In the genomic region with DNA sequence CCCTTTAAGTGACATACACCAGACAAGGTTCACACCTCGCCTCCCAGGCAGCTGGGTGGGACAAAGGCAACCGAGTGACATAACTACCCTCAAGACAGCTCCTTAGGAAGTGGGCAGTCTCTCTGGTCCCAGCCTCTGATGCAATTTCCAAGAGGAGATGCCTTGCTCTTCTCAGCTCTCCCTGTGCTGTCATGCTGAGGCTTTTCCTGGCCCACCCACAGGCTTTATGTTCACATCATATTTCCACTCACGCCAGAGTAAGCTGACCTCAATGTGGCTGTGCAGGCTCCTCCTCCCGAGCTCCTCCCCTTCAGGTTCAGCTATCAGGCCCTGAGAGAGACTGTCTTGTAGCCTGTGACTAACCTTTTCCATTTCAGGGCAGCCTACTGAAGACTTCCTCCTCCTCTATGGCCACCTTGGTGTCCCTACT, we compare ENCODE assay signal across 10 mouse cellular contexts. TPM values are rescaled to one million over a fixed set of nuclear protein-coding genes. Genes with fewer than 3 reads are reported as not detected.
A peak's percentile ranks its signal among the peaks of the same experiment; 100 is the strongest.
DNase-seq lines count a peak whose midpoint lies in the region; ATAC-seq lines count a peak whose summit lies in the region.
"Had no signal": no experiment of that assay in that cellular context is flagged by ENCODE, and none has a peak within 500 bp of the region (broad histone marks: within the 10 kb centered on the region; RNA-seq: fewer than 3 reads in every experiment).

No protein-coding gene starts in this region.

- H3K4me1 ChIP-seq in heart, embryonic 16.5 days (ENCODE audit: control insufficient read depth, insufficient read depth, low read length): peaks cover 60% of the 10 kb centered on the region
- peaks cover 65% of the 10 kb centered on the region for H3K4me1 ChIP-seq in neural tube, embryonic 13.5 days (replicated peaks)
- peaks cover 37% of the 10 kb centered on the region for H3K4me1 ChIP-seq in stomach, embryonic 15.5 days

- ATAC-seq in heart, embryonic 16.5 days (replicated peaks; ENCODE audit: extremely low read depth, insufficient read depth, low FRiP score): no peak
- no peak for ATAC-seq in neural tube, embryonic 13.5 days (ENCODE audit: low read depth)
- peak; percentile 49 for ATAC-seq in common myeloid progenitor, adult 5-6 weeks (replicated peaks; ENCODE audit: low read depth, poor library complexity, severe bottlenecking)
- ATAC-seq in stomach, embryonic 15.5 days (ENCODE audit: insufficient read depth, low FRiP score, low read depth): no peak
- ATAC-seq: liver, postnatal 0 days had no signal

- peaks cover 25% of the 10 kb centered on the region for H3K36me3 ChIP-seq in heart, embryonic 16.5 days (ENCODE audit: control insufficient read depth, insufficient read depth)
- peaks cover 36% of the 10 kb centered on the region for H3K36me3 ChIP-seq in neural tube, embryonic 13.5 days
- peaks cover 25% of the 10 kb centered on the region for H3K36me3 ChIP-seq in stomach, embryonic 15.5 days

- H3K27ac ChIP-seq in heart, embryonic 16.5 days (ENCODE audit: low read length): peak overlapping the region; percentile 37
- peak overlapping the region; percentile 99; the same call in 1 of the 2 replicates for H3K27ac ChIP-seq in neural tube, embryonic 13.5 days (replicated peaks)
- H3K27ac ChIP-seq in stomach, embryonic 15.5 days: peak overlapping the region; percentile 40
- H3K27ac ChIP-seq: hindbrain, embryonic 10.5 days had no signal

- no peaks in the 10 kb centered on the region for H3K27me3 ChIP-seq in heart, embryonic 16.5 days (ENCODE audit: control insufficient read depth, insufficient read depth, low read length)
- no peaks in the 10 kb centered on the region for H3K27me3 ChIP-seq in neural tube, embryonic 13.5 days
- no peaks in the 10 kb centered on the region for H3K27me3 ChIP-seq in stomach, embryonic 15.5 days (replicated peaks)

- no peak overlapping the region for H3K4me2 ChIP-seq in heart, embryonic 16.5 days (ENCODE audit: low read depth, low read length)
- no peak overlapping the region for H3K4me2 ChIP-seq in neural tube, embryonic 13.5 days
- H3K4me2 ChIP-seq in stomach, embryonic 15.5 days: no peak overlapping the region

- WGBS in heart, embryonic 16.5 days: 41% methylated on average over 4 of the region's 4 CpGs
- 59% methylated on average over 4 of the region's 4 CpGs for WGBS in neural tube, embryonic 13.5 days
- WGBS in stomach, embryonic 15.5 days: 54% methylated on average over 4 of the region's 4 CpGs

- no peaks in the 10 kb centered on the region for H3K9me3 ChIP-seq in heart, embryonic 16.5 days (replicated peaks; ENCODE audit: control insufficient read depth, low read length)
- no peaks in the 10 kb centered on the region for H3K9me3 ChIP-seq in neural tube, embryonic 13.5 days
- no peaks in the 10 kb centered on the region for H3K9me3 ChIP-seq in stomach, embryonic 15.5 days
- H3K9me3 ChIP-seq: hindbrain, embryonic 10.5 days had no signal

- no peak overlapping the region for H3K9ac ChIP-seq in heart, embryonic 16.5 days (ENCODE audit: low read length)
- no peak overlapping the region for H3K9ac ChIP-seq in neural tube, embryonic 13.5 days
- H3K9ac ChIP-seq in stomach, embryonic 15.5 days: no peak overlapping the region
- H3K9ac ChIP-seq: liver, postnatal 0 days had no signal

- H3K4me3 ChIP-seq in heart, embryonic 16.5 days (ENCODE audit: low read length): no peak overlapping the region
- no peak overlapping the region for H3K4me3 ChIP-seq in neural tube, embryonic 13.5 days
- H3K4me3 ChIP-seq in stomach, embryonic 15.5 days (replicated peaks): no peak overlapping the region
- H3K4me3 ChIP-seq: hindbrain, embryonic 10.5 days had no signal

- DNase-seq in heart, adult 8-10 months (ENCODE audit: low spot score): no peak
- no peak for DNase-seq in neural tube, embryonic 10.5 days (ENCODE audit: extremely low spot score, low spot score)
- no peak for DNase-seq in adrenal gland, postnatal 36 days
- DNase-seq: liver, postnatal 0 days had no signal

RNA-seq across cellular contexts. Expression of a gene that starts 23.5 kb away (rescaled TPM):
- polyA plus RNA-seq in heart, embryonic 16.5 days (2015; fragmentation: Nextera tagmentation; extraction: Ambion mirVana): 39.8 and 46.7 TPM in 2 replicates
- 10 to 100 TPM; 18.5 to 21.8 (median 19.5) TPM for total RNA-seq in heart, adult 8-10 months (2022)
- 51.0 and 51.6 TPM in 2 replicates for polyA plus RNA-seq in neural tube, embryonic 13.5 days (2015; fragmentation: Nextera tagmentation; extraction: Ambion mirVana)
- not detected in 2 replicates for total RNA-seq in common myeloid progenitor, adult 5-6 weeks (2017)
- polyA plus RNA-seq in stomach, embryonic 15.5 days (2015; fragmentation: Nextera tagmentation; extraction: Ambion mirVana): 38.7 and 39.7 TPM in 2 replicates
- 10 to 100 TPM; 68.5 to 75.7 TPM for total RNA-seq in adrenal gland, postnatal 36 days (2021)

RNA-seq across cellular contexts. Expression of a gene that starts 29.3 kb away (rescaled TPM):
- 0.17 and 2.1 TPM in 2 replicates for polyA plus RNA-seq in heart, embryonic 16.5 days (2015; fragmentation: Nextera tagmentation; extraction: Ambion mirVana)
- not detected for total RNA-seq in heart, adult 8-10 months (2022)
- polyA plus RNA-seq in neural tube, embryonic 13.5 days (2015; fragmentation: Nextera tagmentation; extraction: Ambion mirVana): not detected in 2 replicates
- not detected in 2 replicates for total RNA-seq in common myeloid progenitor, adult 5-6 weeks (2017)
- polyA plus RNA-seq in stomach, embryonic 15.5 days (2015; fragmentation: Nextera tagmentation; extraction: Ambion mirVana): 3,283 and 4,119 TPM in 2 replicates
- under 1 TPM in 1 of 2 experiments, not detected in 1; 0.36 TPM for total RNA-seq in adrenal gland, postnatal 36 days (2021)
- total RNA-seq: neutrophil, adult 5-6 weeks had no signal
- polyA plus RNA-seq: hindbrain, embryonic 10.5 days had no signal

Comparison
In these comparisons a context has a peak if more than half of its experiments do, and no peak if none do; other contexts are left out.
1. H3K27ac ChIP-seq: peak in every context shown above with its lines; median percentile 99 in neural tube, embryonic 13.5 days; 40 in stomach, embryonic 15.5 days; 37 in heart, embryonic 16.5 days.
2. RNA of a gene that starts 23.5 kb away (total RNA-seq): 68.5 to 75.7 TPM in adrenal gland, postnatal 36 days and 18.5 to 21.8 TPM in heart, adult 8-10 months; not detected in common myeloid progenitor, adult 5-6 weeks; every median in the first group is over 10 times any median in the second.